Mouse (Mus musculus): ENCODE measurements around the gene Ccdc63. TPM values are rescaled to one million over a fixed set of nuclear protein-coding genes. Genes with fewer than 3 reads are reported as not detected.

Gene Ccdc63
- polyA plus RNA-seq, 1 experiment from 2014 or later = 0.04 TPM

DNA sequence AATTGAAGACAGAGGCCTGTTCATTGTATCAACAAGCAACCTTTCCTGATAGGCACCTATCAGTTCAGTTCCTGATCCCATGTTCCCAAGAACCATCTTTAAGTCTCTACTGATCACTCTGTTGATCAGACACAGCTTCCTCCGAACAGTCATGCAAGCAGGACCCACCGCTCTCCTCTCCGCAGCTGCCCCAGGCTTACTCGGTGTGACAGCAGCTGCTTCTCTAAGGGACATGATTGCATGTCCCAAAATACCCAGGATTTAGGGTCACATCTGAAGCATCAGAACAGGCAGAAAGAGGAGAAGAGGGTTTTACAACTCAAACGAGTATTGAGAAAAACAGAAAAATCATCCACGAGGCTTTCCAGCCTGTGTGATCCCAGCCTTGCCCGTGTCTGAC lies 55.3 kb downstream of the Ccdc63 start:
- Histone ChIP-seq H3K4me2 (ENCODE audit: low read depth, low read length) (no peak overlapping the region), H3K4me3 (ENCODE audit: low read length) (no peak overlapping the region), H3K36me3 (ENCODE audit: control insufficient read depth, insufficient read depth, low read length) (no peaks in the 10 kb centered on the region), H3K27me3 (ENCODE audit: control insufficient read depth, insufficient read depth, low read depth, low read length) (no peaks in the 10 kb centered on the region), H3K9me3 (ENCODE audit: control insufficient read depth, low read length) (no peaks in the 10 kb centered on the region), H3K9ac (ENCODE audit: low read length) (no peak overlapping the region), H3K4me1 (replicated peaks; ENCODE audit: control insufficient read depth, insufficient read depth, low read length) (0 out of 2 replicates have a peak, but pooled peaks cover 3% of the 10 kb centered on the region), H3K27ac (ENCODE audit: low read length) (no peak overlapping the region)
- ATAC-seq (ENCODE audit: low read depth) = no peak
- 73% methylated on average over 7 of the region's 7 CpGs for WGBS

DNA sequence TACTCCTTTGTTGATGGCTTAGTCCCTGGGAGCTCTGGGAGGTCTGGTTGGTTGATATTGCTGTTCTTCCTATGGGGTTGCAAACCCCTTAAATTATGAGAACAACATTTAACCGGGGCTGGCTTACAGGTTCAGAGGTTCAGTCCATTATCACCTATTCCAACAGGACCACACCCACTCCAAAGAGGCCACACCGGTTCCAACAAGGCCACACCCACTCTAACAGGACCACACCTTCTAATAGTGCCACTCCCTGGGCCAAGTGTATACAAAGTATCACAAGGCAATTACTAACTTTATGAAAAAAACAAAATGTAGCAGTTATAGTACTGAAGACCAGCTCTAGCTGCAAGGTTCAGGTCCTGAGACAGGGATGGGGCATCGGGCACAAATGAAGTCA lies 56.2 kb downstream of the Ccdc63 start:
- Histone ChIP-seq H3K36me3 (ENCODE audit: control insufficient read depth, insufficient read depth, low read length) (no peaks in the 10 kb centered on the region), H3K27me3 (ENCODE audit: control insufficient read depth, insufficient read depth, low read depth, low read length) (no peaks in the 10 kb centered on the region), H3K9me3 (ENCODE audit: control insufficient read depth, low read length) (no peaks in the 10 kb centered on the region), H3K27ac (ENCODE audit: low read length) (no peak overlapping the region), H3K4me1 (replicated peaks; ENCODE audit: control insufficient read depth, insufficient read depth, low read length) (0 out of 2 replicates have a peak, but pooled peaks cover 3% of the 10 kb centered on the region), H3K4me2 (ENCODE audit: low read depth, low read length) (no peak overlapping the region), H3K4me3 (ENCODE audit: low read length) (no peak overlapping the region), H3K9ac (ENCODE audit: low read length) (no peak overlapping the region)
- no peak for ATAC-seq (ENCODE audit: low read depth)
- WGBS = 50% methylated on average over 3 of the region's 3 CpGs

DNA sequence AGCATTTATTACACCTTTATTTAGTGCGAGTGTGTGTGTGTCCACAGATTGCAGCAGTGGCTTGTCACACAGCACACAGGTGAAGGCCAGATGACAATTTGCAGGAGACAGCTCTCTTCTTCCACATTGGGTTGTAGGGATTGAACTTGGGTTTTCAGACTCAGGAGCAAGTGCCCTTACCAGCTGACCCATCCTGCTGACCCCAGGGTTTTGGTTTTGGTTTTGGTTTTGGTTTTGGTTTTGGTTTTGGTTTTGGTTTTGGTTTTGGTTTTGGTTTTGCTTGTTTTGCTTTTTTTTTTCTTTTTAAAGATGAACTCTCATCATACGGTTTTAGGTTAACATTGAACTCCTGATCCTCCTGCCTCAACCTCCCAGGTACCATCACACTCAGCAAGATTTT lies 57.3 kb downstream of the Ccdc63 start:
- Histone ChIP-seq H3K4me1 (replicated peaks; ENCODE audit: control insufficient read depth, insufficient read depth, low read length) (0 out of 2 replicates have a peak, but pooled peaks cover 3% of the 10 kb centered on the region), H3K27me3 (ENCODE audit: control insufficient read depth, insufficient read depth, low read depth, low read length) (no peaks in the 10 kb centered on the region), H3K9me3 (ENCODE audit: control insufficient read depth, low read length) (no peaks in the 10 kb centered on the region), H3K27ac (ENCODE audit: low read length) (no peak overlapping the region), H3K4me3 (ENCODE audit: low read length) (no peak overlapping the region), H3K9ac (ENCODE audit: low read length) (no peak overlapping the region), H3K4me2 (ENCODE audit: low read depth, low read length) (no peak overlapping the region), H3K36me3 (ENCODE audit: control insufficient read depth, insufficient read depth, low read length) (no peaks in the 10 kb centered on the region)
- WGBS = 88% methylated on average over 2 of the region's 2 CpGs
- ATAC-seq (ENCODE audit: low read depth) = no peak

GRCm38 (mm10) chr5:122081471-122081870 lies 59.2 kb downstream of the Ccdc63 start:
- Histone ChIP-seq H3K9ac (ENCODE audit: low read length) (no peak overlapping the region), H3K9me3 (ENCODE audit: control insufficient read depth, low read length) (no peaks in the 10 kb centered on the region), H3K4me3 (ENCODE audit: low read length) (no peak overlapping the region), H3K4me2 (ENCODE audit: low read depth, low read length) (no peak overlapping the region), H3K27me3 (ENCODE audit: control insufficient read depth, insufficient read depth, low read depth, low read length) (no peaks in the 10 kb centered on the region), H3K4me1 (replicated peaks; ENCODE audit: control insufficient read depth, insufficient read depth, low read length) (0 out of 2 replicates have a peak, but pooled peaks cover 3% of the 10 kb centered on the region), H3K36me3 (ENCODE audit: control insufficient read depth, insufficient read depth, low read length) (no peaks in the 10 kb centered on the region), H3K27ac (ENCODE audit: low read length) (no peak overlapping the region)
- 87% methylated on average over 13 of the region's 13 CpGs for WGBS
- ATAC-seq (ENCODE audit: low read depth) = no peak

DNA sequence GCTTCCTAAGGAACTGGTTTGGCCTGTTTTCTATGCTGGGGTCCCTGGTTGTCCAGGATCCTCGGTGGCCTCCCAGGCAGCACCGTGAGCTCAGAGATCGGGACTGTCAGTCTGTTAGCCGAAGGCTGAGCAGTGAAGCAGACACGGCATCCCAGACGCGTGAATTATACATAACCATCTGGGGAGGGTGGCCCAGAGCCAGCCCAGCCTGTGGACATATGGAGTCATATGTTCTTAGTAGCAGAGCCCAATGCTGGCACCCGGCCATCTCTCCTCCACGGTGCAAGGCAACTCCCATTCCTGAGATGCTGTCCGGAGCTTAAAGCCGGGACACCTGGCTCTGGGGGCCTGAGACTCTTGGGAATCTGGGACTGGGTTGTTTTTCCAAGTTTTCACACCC lies 59.7 kb downstream of the Ccdc63 start:
- H3K27ac ChIP-seq (ENCODE audit: low read length) = no peak overlapping the region
- 38% methylated on average over 11 of the region's 11 CpGs for WGBS
- no peaks in the 10 kb centered on the region for H3K9me3 ChIP-seq (ENCODE audit: control insufficient read depth, low read length)
- H3K9ac ChIP-seq (ENCODE audit: low read length) = no peak overlapping the region
- H3K4me1 ChIP-seq (replicated peaks; ENCODE audit: control insufficient read depth, insufficient read depth, low read length) = 0 out of 2 replicates have a peak, but pooled peaks cover 3% of the 10 kb centered on the region
- no peaks in the 10 kb centered on the region for H3K36me3 ChIP-seq (ENCODE audit: control insufficient read depth, insufficient read depth, low read length)
- H3K27me3 ChIP-seq (ENCODE audit: control insufficient read depth, insufficient read depth, low read depth, low read length) = no peaks in the 10 kb centered on the region
- peak; percentile 87 for ATAC-seq (ENCODE audit: low read depth)
- H3K4me2 ChIP-seq (ENCODE audit: low read depth, low read length) = no peak overlapping the region
- H3K4me3 ChIP-seq (ENCODE audit: low read length) = no peak overlapping the region

DNA sequence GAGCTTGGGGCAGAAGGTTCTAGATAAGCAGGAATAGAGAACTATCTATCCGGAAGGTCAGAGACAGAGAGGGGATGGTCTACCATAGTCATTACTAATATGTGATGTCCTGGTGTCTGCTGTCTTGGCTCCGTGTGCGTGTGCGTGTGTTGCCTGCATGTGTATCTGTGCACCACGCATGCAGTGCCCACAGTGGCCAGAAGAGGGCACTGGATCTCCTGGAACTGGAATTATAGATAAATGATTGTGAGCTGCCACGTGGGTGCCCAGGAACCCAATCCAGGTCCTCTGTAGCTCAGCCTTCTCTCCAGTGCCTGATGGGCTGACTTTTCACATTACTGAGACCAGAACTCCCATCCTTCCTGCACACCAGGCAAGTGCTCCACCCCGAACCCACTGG lies 60.8 kb downstream of the Ccdc63 start:
- Histone ChIP-seq H3K27ac (ENCODE audit: low read length) (no peak overlapping the region), H3K27me3 (ENCODE audit: control insufficient read depth, insufficient read depth, low read depth, low read length) (no peaks in the 10 kb centered on the region), H3K36me3 (ENCODE audit: control insufficient read depth, insufficient read depth, low read length) (no peaks in the 10 kb centered on the region), H3K4me3 (ENCODE audit: low read length) (no peak overlapping the region), H3K9ac (ENCODE audit: low read length) (no peak overlapping the region), H3K9me3 (ENCODE audit: control insufficient read depth, low read length) (no peaks in the 10 kb centered on the region), H3K4me2 (ENCODE audit: low read depth, low read length) (no peak overlapping the region), H3K4me1 (replicated peaks; ENCODE audit: control insufficient read depth, insufficient read depth, low read length) (0 out of 2 replicates have a peak, but pooled peaks cover 3% of the 10 kb centered on the region)
- 83% methylated on average over 7 of the region's 7 CpGs for WGBS
- ATAC-seq (ENCODE audit: low read depth) = no peak

- Histone ChIP-seq H3K36me3 (ENCODE audit: control insufficient read depth, insufficient read depth, low read length) (no peaks in the 10 kb centered on the region), H3K27ac (ENCODE audit: low read length) (no peak overlapping the region), H3K27me3 (ENCODE audit: control insufficient read depth, insufficient read depth, low read depth, low read length) (no peaks in the 10 kb centered on the region), H3K4me2 (ENCODE audit: low read depth, low read length) (no peak overlapping the region), H3K4me1 (replicated peaks; ENCODE audit: control insufficient read depth, insufficient read depth, low read length) (0 out of 2 replicates have a peak, but pooled peaks cover 3% of the 10 kb centered on the region), H3K9me3 (ENCODE audit: control insufficient read depth, low read length) (no peaks in the 10 kb centered on the region), H3K9ac (ENCODE audit: low read length) (no peak overlapping the region), H3K4me3 (ENCODE audit: low read length) (no peak overlapping the region)
- no peak for ATAC-seq (ENCODE audit: low read depth)
- 70% methylated on average over 4 of the region's 4 CpGs for WGBS
Observed at GRCm38 (mm10) chr5:122077244-122077643, 63.4 kb downstream of the Ccdc63 start.

DNA sequence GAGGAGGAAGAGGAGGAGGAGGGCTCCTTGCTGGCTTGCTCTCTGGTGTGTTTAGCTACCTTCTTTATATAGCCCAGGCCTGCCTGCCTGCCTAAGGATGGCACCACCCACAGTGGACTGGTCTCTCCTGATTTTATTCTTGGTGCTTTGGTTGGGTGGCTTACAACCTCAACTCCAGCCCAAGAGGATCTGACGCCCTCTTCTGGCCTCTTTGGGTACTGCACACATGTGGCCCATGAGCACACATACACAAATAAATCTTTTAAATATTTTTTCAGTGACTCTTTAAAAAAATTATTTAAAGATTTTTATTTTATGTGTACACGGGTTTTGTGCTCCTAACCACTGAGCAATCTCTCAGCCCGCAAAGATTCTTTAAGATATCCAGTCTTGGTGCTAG lies 64.9 kb downstream of the Ccdc63 start:
- Histone ChIP-seq H3K4me3 (ENCODE audit: low read length) (no peak overlapping the region), H3K9ac (ENCODE audit: low read length) (no peak overlapping the region), H3K4me2 (ENCODE audit: low read depth, low read length) (no peak overlapping the region), H3K27me3 (ENCODE audit: control insufficient read depth, insufficient read depth, low read depth, low read length) (no peaks in the 10 kb centered on the region), H3K4me1 (replicated peaks; ENCODE audit: control insufficient read depth, insufficient read depth, low read length) (0 out of 2 replicates have a peak, but pooled peaks cover 1% of the 10 kb centered on the region), H3K36me3 (ENCODE audit: control insufficient read depth, insufficient read depth, low read length) (no peaks in the 10 kb centered on the region), H3K27ac (ENCODE audit: low read length) (no peak overlapping the region), H3K9me3 (ENCODE audit: control insufficient read depth, low read length) (no peaks in the 10 kb centered on the region)
- 51% methylated on average over 3 of the region's 3 CpGs for WGBS
- ATAC-seq (ENCODE audit: low read depth) = no peak

GRCm38 (mm10) chr5:122071997-122072396 lies 68.6 kb downstream of the Ccdc63 start:
- H3K4me2 ChIP-seq (ENCODE audit: low read depth, low read length) = no peak overlapping the region
- no peak for ATAC-seq (ENCODE audit: low read depth)
- H3K9ac ChIP-seq (ENCODE audit: low read length) = no peak overlapping the region
- H3K27ac ChIP-seq (ENCODE audit: low read length) = no peak overlapping the region
- no peaks in the 10 kb centered on the region for H3K36me3 ChIP-seq (ENCODE audit: control insufficient read depth, insufficient read depth, low read length)
- no peaks in the 10 kb centered on the region for H3K4me1 ChIP-seq (replicated peaks; ENCODE audit: control insufficient read depth, insufficient read depth, low read length)
- WGBS = 75% methylated on average over 4 of the region's 4 CpGs
- no peak overlapping the region for H3K4me3 ChIP-seq (ENCODE audit: low read length)
- H3K27me3 ChIP-seq (ENCODE audit: control insufficient read depth, insufficient read depth, low read depth, low read length) = no peaks in the 10 kb centered on the region
- H3K9me3 ChIP-seq (ENCODE audit: control insufficient read depth, low read length) = no peaks in the 10 kb centered on the region
